Mouse (Mus musculus) hindbrain, embryonic 10.5 days (tissue): ENCODE data around the gene Stn1. TPM values are rescaled to one million over a fixed set of nuclear protein-coding genes. Genes with fewer than 3 reads are reported as not detected.
A peak's percentile ranks its signal among the peaks of the same experiment; 100 is the strongest.

Experiments used
- DNase-seq: peaks from one replicate; pipeline ENCODE4 v3.0.0-alpha.2; 2017; ENCODE audit warnings: low spot score
- H3K27ac ChIP-seq: fragments of 300-500 bp; sonication (generic); 2 replicates; pipeline ENCODE4 v1.5.1; 2016; ENCODE audit warnings: mild to moderate bottlenecking, moderate library complexity
- H3K27me3 ChIP-seq: fragments of 300-500 bp; sonication (generic); 2 replicates; pipeline ENCODE4 v1.6.1; 2016; ENCODE audit warnings: mild to moderate bottlenecking; ENCODE audit not compliant: poor library complexity, insufficient read depth, severe bottlenecking
- H3K36me3 ChIP-seq: fragments of 300-500 bp; sonication (generic); 2 replicates; pipeline ENCODE4 v1.6.1; 2016; ENCODE audit warnings: mild to moderate bottlenecking, moderate library complexity
- H3K4me1 ChIP-seq: fragments of 300-500 bp; sonication (generic); replicated peaks from 2 replicates; pipeline ENCODE4 v1.6.1; 2016; ENCODE audit warnings: mild to moderate bottlenecking
- H3K4me3 ChIP-seq: fragments of 300-500 bp; sonication (generic); 2 replicates; pipeline ENCODE4 v1.5.1; 2016; ENCODE audit warnings: mild to moderate bottlenecking, moderate library complexity
- H3K9me3 ChIP-seq: fragments of 300-500 bp; sonication (generic); 2 replicates; pipeline ENCODE4 v1.6.1; 2016; ENCODE audit warnings: mild to moderate bottlenecking, moderate library complexity
- WGBS: fragments of 180-500 bp; shearing (Covaris S2); methylation state at CpG from one replicate; pipeline ENCODE4 v1.1.7; 2016; 5-methylcytosine and 5-hydroxymethylcytosine counted together
- polyA plus RNA-seq: library from polyadenylated mRNA; unstranded; fragments of >200 nt; fragmentation: Nextera tagmentation; extraction: Ambion mirVana; gene quantifications from 2 replicates; pipeline ENCODE4 v1.2.1, GENCODE M21; 2016

Stn1 gene
- polyA plus RNA-seq, 1 experiment from 2014 or later, result 60.9 TPM

DNA sequence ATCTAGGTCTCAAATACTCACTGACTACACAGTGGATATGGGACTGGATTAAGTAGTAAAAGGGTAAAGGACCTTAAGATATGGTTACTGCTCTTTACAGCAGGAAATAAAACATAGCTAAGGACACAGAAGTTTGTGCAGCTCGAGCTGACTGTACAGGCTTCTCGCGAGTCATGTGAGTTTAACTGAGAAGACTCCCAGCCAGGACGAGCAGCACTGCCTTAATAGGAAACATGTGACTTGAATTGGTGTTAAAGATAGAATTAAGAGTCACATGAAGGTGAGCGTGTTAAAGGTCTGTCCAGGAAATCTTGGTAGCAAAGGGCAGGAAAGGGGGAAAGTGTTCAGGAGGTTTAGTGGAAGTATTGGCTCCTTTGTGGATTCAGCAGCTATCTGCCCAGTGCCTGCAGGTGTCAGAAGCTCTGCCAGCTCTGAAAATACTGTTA lies 24.7 kb upstream of the Stn1 start:
- Histone ChIP-seq H3K4me3 (no peak overlapping the region), H3K27me3 (no peaks in the 10 kb centered on the region), H3K27ac (no peak overlapping the region), H3K36me3 (no peaks in the 10 kb centered on the region), H3K4me1 (no peaks in the 10 kb centered on the region), H3K9me3 (no peaks in the 10 kb centered on the region)
- DNase-seq, result no peak
- 72% methylated on average over 5 of the region's 5 CpGs for WGBS

- WGBS, result 88% methylated on average over 12 of the region's 12 CpGs
- Histone ChIP-seq H3K27ac (no peak overlapping the region), H3K36me3 (no peaks in the 10 kb centered on the region), H3K4me3 (no peak overlapping the region), H3K9me3 (no peaks in the 10 kb centered on the region), H3K27me3 (no peaks in the 10 kb centered on the region), H3K4me1 (no peaks in the 10 kb centered on the region)
- no peak for DNase-seq
Measured at GRCm38 (mm10) chr19:47560544-47561161, 23.3 kb upstream of the Stn1 start.

DNA sequence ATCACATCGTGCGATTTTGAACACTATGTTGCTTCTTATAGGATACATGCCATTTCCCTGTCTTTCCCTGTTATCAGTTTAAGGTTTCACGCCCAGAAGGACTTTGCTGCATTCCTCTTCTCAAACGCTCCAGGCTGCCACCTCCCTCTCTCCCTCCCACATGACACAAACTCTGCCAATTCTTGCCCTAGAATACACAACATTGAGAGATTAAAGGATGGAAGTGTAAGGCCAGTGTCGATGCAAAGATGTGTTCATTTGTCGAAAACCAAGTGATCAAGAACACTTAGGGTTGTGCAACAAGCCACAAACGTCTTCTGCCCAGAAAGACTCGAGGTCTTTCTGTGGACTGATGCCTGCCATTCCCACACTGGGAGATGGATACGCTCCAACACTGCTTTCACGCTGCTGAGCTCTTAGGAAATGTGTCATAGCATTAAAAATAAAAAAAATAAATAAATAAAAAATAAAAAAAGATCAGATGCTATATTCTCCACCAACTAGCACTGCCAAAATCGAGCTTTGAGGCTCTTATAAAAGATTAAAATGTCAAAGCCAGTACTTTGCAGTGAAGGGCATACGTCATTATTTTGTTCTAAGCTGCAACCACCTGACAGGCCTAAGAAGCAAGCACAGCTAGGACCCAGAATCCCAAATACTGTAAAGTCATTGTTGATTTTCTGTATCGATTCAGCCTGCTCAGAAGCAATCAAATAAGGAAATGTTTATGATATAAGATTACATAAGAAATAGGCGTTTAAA lies 22.6 kb upstream of the Stn1 start:
- H3K9me3 ChIP-seq, result no peaks in the 10 kb centered on the region
- no peak overlapping the region for H3K27ac ChIP-seq
- no peaks in the 10 kb centered on the region for H3K27me3 ChIP-seq
- no peaks in the 10 kb centered on the region for H3K36me3 ChIP-seq
- 78% methylated on average over 14 of the region's 14 CpGs for WGBS
- DNase-seq, result no peak
- H3K4me3 ChIP-seq, result no peak overlapping the region
- no peaks in the 10 kb centered on the region for H3K4me1 ChIP-seq

- no peak for DNase-seq
- H3K9me3 ChIP-seq, result no peaks in the 10 kb centered on the region
- no peaks in the 10 kb centered on the region for H3K4me1 ChIP-seq
- H3K27ac ChIP-seq, result no peak overlapping the region
- no peaks in the 10 kb centered on the region for H3K36me3 ChIP-seq
- no peaks in the 10 kb centered on the region for H3K27me3 ChIP-seq
- H3K4me3 ChIP-seq, result no peak overlapping the region
- 81% methylated on average over 5 of the region's 5 CpGs for WGBS
Measured at GRCm38 (mm10) chr19:47559145-47559544, 21.8 kb upstream of the Stn1 start.

DNA sequence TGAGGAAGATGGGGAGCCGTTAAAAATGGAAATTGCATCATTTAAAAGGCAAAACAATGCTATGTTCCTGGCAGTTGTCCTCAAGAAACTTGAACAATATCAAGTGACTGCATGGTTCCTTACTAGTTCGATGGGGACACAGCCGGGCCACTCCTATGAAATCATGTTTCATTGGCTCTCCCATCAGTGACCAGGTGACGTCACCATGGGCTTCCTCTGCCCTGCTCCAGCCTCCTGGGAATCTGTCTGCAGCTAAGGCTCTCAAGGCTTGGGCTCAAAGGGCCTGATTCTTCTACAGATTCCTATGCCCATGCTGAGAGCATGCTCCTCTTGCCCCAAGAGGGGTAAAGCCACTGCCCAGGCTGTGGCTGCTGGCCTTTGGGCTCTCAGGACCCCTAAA lies 12.3 kb upstream of the Stn1 start:
- no peak for DNase-seq
- WGBS, result 90% methylated on average over 4 of the region's 4 CpGs
- Histone ChIP-seq H3K36me3 (no peaks in the 10 kb centered on the region), H3K27me3 (no peaks in the 10 kb centered on the region), H3K4me1 (no peaks in the 10 kb centered on the region), H3K27ac (no peak overlapping the region), H3K9me3 (no peaks in the 10 kb centered on the region), H3K4me3 (no peak overlapping the region)

- WGBS, result 89% methylated on average over 9 of the region's 9 CpGs
- no peaks in the 10 kb centered on the region for H3K36me3 ChIP-seq
- no peaks in the 10 kb centered on the region for H3K9me3 ChIP-seq
- H3K27ac ChIP-seq, result no peak overlapping the region
- no peaks in the 10 kb centered on the region for H3K4me1 ChIP-seq
- H3K27me3 ChIP-seq, result no peaks in the 10 kb centered on the region
- H3K4me3 ChIP-seq, result no peak overlapping the region
- no peak for DNase-seq
Measured at GRCm38 (mm10) chr19:47549174-47549573, 11.9 kb upstream of the Stn1 start.

DNA sequence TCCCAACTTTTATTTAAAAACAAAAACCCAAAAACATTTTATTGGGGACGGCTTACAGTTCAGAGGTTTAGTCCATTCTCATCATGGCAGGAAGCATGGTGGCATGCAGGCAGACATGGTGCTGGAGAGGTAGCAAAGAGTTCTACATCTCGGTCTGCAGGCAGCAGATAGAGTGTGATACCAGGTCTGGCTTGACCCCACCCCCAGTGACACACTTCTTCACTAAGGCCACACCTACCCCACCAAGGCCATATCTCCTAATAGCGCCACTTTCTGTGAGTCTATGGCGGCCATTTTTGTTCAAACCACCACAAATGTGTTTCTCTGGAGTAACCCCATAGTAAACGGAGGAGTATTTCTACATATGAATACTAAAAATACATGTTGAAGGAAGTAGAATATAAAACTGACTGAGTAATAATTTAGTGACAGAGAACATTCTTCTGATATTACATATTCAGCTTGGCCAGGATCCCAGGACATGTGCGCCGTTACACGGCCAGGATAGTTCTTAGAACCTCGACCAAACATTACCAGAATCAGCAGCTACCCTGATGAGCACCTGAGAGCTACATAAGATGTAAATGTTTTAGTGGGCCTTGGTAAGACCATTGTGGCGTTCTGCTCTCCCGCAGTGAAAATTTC lies 11.2 kb upstream of the Stn1 start:
- H3K4me1 ChIP-seq, result no peaks in the 10 kb centered on the region
- no peaks in the 10 kb centered on the region for H3K36me3 ChIP-seq
- H3K27ac ChIP-seq, result no peak overlapping the region
- no peak overlapping the region for H3K4me3 ChIP-seq
- DNase-seq, result no peak
- WGBS, result 94% methylated on average over 11 of the region's 11 CpGs
- 0 out of 2 replicates have a peak, but pooled peaks cover 3% of the 10 kb centered on the region for H3K27me3 ChIP-seq
- no peaks in the 10 kb centered on the region for H3K9me3 ChIP-seq

DNA sequence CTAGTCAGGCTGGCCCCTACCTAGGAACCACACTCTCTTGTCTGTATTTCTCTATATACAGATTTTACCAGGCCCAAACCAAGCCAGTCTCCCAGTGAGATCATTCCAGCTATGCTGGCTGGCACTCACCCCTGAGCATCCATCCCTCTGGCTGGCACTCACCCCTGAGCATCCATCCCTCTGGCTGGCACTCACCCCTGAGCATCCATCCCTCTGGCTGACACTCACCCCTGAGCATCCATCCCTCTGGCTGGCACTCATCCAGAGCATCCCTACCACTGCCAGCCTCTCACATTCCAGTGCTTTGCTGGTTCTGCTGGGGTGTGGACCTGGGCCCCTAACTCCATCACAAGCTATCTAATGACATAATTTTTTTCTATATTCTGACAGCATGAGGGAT lies 8.2 kb upstream of the Stn1 start:
- DNase-seq, result no peak
- Histone ChIP-seq H3K27ac (no peak overlapping the region), H3K4me3 (no peak overlapping the region), H3K4me1 (peaks cover 4% of the 10 kb centered on the region; the same call in 1 of the 2 replicates), H3K9me3 (no peaks in the 10 kb centered on the region), H3K36me3 (no peaks in the 10 kb centered on the region), H3K27me3 (0 out of 2 replicates have a peak, but pooled peaks cover 5% of the 10 kb centered on the region)

DNA sequence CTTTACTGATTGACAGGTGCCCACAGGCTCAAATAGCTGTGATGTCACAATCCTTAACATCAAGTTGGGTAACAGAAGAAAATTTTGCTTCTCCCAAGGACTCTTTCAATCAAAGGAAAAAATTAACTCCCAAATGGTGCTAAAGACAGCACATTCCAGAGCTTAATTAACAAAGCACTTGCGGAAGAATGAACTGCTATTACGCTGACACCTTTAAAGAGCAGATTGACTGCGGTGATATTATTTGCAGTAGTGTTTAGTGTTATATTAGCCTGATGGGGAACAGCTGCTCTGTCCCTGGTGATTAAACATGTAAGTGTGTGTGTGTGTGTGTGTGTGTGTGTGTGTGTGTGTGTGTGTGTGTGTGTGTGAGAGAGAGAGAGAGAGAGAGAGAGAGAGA lies 7.7 kb upstream of the Stn1 start:
- Histone ChIP-seq H3K4me3 (no peak overlapping the region), H3K27me3 (0 out of 2 replicates have a peak, but pooled peaks cover 5% of the 10 kb centered on the region), H3K4me1 (peaks cover 4% of the 10 kb centered on the region; the same call in 1 of the 2 replicates), H3K27ac (no peak overlapping the region), H3K9me3 (no peaks in the 10 kb centered on the region), H3K36me3 (no peaks in the 10 kb centered on the region)
- 79% methylated on average over 3 of the region's 3 CpGs for WGBS
- no peak for DNase-seq

- Histone ChIP-seq H3K36me3 (no peaks in the 10 kb centered on the region), H3K4me3 (no peak overlapping the region), H3K4me1 (peaks cover 17% of the 10 kb centered on the region), H3K9me3 (no peaks in the 10 kb centered on the region), H3K27ac (no peak overlapping the region), H3K27me3 (peaks cover 10% of the 10 kb centered on the region; the same call in 1 of the 2 replicates)
- 85% methylated on average over 7 of the region's 7 CpGs for WGBS
- DNase-seq, result no peak
Measured at GRCm38 (mm10) chr19:47542441-47542840, 5.1 kb upstream of the Stn1 start.

DNA sequence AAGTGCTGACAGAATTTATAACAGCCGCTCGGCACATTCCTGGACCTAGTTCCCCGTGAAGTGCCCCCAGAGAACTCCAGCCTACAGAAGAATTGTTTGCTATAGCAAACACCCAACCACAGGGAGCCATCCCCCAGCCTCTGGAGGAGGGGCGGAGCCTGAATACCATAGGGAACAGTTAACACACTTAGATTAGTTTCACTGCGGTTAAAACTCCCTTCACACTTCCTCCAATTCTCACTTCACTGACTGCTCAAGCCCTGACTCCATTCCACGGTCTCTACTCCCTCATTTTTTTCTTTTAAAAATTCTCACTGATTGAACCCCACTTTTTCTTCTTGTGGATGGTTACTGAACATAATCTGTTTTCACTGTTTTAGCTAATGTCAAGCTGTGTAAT lies 1.5 kb upstream of the Stn1 start:
- no peak for DNase-seq
- 17% methylated on average over 6 of the region's 6 CpGs for WGBS
- H3K4me3 ChIP-seq, result no peak overlapping the region
- peaks cover 40% of the 10 kb centered on the region for H3K4me1 ChIP-seq
- H3K9me3 ChIP-seq, result no peaks in the 10 kb centered on the region
- peaks cover 7% of the 10 kb centered on the region; the same call in 1 of the 2 replicates for H3K27me3 ChIP-seq
- peaks cover 5% of the 10 kb centered on the region for H3K36me3 ChIP-seq
- no peak overlapping the region for H3K27ac ChIP-seq

DNA sequence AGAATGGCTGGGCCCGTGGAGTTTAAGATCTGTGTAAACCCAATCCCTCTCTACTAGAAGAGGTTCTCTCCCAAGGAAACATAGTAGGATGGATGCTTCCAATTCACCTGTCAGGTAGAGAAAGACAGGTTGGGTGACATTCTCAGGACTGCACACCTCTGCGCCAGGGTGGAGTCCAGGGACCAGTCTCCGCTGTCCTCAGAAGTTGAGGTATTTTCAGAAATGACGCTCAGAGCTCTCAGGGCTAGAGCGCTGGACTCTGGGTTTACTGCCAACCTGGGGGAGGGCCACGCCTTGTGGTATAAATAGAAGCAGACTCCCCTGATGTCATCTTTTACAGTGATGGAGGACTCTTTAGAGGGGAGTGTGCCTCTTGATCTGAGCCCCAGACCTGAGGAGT lies 572 bp upstream of the Stn1 start:
- H3K4me3 ChIP-seq, result peak overlapping the region; percentile 66
- 78% methylated on average over 6 of the region's 6 CpGs for WGBS
- DNase-seq, result no peak
- peaks cover 40% of the 10 kb centered on the region for H3K4me1 ChIP-seq
- peak overlapping the region; percentile 91 for H3K27ac ChIP-seq
- H3K36me3 ChIP-seq, result peaks cover 14% of the 10 kb centered on the region
- no peaks in the 10 kb centered on the region; the same call in 1 of the 2 replicates for H3K9me3 ChIP-seq
- H3K27me3 ChIP-seq, result peaks cover 5% of the 10 kb centered on the region; the same call in 1 of the 2 replicates
